Mouse (Mus musculus) urinary bladder, adult 18-20 months (tissue): ENCODE measurements at regions not wholly inside any gene's neighbourhood (a gene's known extent, or its start where the extent isn't known, plus 50 kb on each side); places are given as distances from the start of the nearest gene placed in this dataset.
"Not testable (repeated sequence)": the region's sequence is repeated elsewhere in the genome, so short reads cannot be mapped to it uniquely, and the experiment has no call there.

Experiments
- DNase-seq, 2 experiments: peaks; one replicate each; pipeline ENCODE4 v3.0.0; 2022; ENCODE audit warnings: low spot score in 2 of 2, mixed read lengths in 2 of 2

DNA sequence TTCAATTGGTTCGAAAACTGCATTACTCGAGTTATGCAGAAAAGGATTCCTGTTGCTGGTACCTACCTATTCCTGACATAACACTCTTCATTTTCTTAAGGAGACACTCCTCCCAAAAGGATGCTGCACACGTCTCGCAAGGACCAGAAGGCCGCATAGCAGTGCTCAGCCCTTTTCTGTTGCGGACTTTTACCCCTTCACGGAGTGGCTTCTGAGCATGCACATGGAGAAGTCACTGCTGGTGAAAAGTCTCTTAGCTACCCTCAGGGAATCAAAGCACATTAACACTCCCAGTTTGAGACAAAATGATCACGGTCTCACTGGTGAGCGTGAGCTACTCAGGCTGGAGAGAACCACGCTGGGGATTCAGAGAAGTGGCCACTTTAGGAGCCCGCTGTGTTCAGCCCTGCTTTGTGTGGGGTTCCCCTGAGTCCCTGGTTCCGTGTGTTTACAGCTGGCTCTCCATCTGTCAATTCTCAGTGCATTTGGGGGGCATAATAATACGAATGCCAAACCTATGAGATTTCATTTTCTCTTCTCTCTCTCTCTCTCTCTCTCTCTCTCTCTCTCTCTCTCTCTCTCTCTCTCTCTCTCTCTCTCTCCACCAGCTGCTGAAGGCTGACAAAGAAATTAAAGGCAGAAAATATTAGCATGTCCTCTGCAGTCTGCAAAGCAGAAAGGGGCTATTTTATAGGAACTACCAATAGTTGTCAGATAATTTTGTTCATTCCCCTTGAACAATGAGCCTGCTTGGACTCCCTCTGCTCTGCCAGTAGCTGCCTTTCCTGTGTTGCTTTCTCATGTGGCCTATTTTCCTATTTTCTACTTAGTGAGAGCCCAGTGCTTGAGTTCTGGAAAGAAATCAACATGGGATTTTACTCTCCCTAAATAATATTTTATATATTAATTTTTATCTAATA, 160.7 kb downstream of the Basp1 start:
- no peak for DNase-seq

DNA sequence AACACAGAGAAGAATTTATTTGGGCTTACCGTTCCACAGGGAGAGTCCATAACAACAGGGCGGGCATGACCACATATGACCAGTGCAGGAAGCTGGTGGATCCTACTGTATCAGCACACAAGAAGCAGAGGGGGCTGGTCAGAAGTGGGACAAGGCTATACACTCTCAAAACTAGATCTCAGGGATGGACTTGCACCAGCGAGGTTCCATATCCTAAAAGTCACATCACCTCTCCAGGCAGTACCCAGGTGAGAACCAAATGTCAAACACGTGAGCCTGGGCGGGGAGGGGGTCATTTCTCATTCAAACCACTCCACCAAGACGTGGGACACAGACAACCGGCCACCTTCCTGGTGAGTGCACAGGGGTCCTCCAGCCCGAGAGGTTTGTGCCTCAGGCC, 167.9 kb downstream of the Basp1 start:
- DNase-seq: no peak

DNA sequence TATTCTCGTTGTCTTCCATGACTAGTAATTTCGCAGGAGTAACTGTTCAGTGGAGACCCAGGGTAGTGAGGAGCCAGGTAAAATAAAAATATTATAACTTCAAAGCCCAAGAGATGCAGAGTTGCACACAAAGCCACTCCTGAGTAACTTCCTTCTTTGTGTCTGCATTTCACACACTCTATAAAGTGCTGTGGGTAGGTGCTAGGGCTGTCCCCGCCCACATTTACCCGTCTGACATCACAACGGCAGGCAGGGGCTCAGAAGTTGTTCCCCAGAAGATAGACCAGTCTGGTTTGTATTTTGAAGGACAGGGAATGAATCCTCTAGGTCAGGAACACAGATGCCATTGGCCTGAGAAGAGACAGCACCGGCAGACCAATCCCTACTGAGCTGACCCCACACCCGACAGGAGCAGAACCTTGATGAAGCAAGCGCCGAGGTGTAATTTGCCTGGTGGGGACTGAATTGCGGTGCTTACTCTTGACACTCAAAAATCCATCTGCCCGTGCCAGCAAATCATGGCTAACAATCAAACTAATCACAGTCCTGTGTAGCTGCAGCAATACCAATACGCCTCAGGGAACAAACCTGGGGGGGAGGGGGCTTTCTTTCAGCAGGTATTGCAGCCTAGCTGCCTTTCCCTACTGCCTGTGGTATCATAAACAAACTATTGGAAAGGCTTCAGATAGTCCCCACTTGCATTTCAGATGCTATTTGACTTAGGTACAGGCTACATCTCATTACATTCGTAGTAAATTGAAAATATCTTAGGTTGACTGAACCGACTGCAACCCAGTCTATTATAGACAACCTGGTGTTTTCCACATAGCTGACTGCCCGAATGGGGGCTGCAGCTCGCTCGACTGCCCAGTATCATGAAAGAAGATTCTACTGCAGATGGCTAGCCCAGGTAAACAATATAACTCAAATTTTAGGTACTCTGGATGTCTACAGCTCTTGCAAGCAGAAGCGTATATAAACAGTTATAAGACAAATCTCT, 175.6 kb downstream of the Basp1 start:
- no peak for DNase-seq

DNA sequence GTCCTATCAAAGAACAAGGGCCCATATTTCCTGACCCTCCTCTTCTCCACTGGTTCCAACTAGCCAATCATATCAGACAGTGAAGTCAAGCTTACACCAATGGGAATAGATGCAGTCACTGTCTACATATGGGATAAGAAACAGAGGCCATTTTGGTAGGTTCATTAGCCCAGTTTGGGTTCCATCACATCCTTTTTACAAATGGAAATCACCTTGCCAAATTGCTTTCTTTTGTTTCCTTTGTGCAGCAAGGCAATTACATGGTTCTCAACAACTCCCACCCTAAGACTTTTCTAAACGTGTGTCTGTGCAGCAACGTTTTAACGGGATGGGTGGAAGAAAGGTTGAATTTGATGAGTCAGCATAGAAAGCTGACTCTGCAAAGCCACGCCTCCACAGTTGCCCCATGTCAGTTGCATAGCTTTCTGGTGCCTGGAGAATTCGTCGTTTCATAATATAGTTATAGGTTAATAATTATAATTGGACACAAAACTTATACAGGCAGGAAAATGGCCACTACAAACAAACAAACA, 177.3 kb downstream of the Basp1 start:
- no peak for DNase-seq

DNA sequence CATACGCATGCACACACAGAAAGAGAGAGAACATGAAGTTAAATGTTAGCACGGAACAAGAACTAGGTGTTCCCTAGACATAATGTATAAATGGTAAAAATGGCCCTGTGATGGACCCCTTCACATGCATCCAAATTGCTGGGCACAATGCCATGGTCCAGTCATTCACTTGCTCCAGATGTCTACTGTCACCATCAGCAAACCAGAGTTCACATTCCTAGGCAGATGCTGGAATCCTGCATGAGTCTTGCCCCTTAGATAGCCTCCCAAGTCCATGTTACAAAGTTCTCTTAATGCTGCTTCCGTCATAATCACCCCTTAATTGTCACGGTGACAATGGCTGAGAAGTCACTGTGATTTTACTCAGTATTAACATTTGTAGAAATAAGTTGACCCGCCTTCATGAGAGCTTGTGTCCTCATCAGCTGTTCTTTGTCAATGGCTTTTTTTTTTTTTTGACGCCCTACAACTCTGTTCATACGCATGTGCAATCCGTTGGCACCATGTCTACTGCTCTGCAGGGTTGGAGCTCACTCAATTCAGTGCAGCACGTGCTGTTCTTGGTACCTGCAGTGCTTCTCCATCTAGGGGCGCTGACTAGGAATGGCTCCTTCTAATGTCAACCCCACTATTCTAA, 179.4 kb downstream of the Basp1 start:
- no peak for DNase-seq

DNA sequence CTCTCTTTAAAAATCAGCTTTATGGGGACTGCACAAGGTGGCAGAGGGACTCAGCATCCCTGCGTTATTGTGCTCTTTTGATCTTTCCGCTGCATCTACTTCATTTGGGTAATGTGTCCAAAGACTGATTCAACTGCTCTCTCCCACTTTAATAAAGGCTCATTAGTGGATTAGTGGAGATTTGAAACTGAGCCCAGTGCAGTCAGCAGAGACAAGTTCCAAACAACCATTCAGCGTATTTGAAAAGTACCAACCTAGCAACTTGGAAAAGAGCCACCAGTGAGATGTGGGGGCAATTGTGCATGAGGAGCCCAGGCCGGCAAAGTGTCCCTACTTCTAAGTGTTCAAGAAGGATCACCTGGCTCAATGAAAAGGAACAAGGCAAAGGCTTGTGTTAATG, 183.4 kb downstream of the Basp1 start:
- DNase-seq: no peak

DNA sequence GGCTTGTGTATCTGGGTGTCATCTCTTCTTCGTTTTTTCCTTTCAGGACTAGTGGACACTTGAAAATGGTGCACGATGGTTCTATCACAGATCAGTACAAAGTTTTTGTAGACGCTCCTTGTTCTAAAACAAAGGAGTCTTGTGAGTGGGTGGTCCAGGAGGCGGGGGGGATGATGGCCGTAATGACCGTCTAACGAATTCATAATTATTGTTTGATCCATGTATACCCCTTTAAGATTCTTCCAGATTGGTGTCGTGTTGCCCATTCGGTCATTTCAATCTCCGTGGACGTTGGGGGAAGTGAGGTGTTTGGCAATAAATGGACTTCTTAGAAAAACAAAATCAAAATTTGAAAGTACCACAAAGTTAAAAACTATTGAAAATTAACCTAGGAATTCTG, 183.8 kb downstream of the Basp1 start:
- no peak for DNase-seq

DNA sequence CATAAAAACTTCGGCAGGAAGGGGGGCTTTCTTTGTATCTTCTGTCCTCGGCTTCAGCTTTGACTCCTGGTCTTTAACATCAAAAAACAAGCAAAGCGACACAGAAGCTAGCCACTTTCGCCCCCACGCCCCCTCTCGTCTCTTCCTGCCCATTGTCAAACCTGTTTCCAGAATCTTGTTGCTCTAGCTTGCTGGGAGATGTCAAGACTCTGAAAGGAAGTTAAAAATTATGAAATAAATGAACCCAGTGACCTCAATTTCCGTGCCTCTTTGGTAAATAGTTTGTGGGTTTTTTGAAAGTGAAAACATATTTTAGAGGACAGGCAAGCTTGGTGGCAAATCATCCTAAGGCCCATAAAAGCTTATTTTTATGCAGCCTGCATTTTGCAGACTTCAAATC, 186.1 kb downstream of the Basp1 start:
- DNase-seq: no peak

DNA sequence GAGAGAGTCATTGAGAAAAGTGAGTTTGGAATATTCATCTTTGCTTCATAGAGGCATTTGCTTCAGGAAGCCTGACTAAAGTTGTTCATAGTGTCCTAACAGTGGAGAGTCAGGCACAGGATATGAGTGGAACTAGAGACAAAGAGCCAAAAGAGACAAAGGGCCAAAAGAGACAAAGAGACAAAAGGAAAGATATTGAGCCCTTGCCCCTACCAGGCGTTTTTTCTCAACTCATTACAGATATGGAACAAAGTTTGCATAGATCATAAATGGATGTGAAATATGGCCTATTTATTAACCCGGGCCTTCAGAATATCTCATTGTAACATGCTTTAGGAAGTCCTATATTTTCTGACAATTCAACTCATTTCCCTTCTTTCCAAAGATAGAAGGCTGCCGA, 187.6 kb downstream of the Basp1 start:
- no peak for DNase-seq

DNA sequence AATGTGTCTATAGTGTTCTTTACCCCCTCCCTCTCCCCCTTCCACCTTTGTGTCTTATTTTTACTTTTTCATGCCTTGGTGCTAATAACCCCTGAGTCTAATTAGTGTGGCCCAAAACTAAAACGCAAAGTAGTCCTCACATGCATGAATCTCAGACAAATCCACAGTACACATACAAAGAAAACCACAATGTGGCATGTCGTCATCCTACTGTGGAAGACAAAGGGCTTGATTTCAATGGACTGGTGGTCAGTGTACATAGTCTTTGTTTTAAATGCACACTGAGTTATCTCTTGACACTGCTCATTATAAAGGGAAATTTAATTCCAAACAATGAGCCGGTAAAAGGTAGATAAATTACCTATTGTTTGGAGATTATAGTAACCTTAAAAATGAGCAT, 188.1 kb downstream of the Basp1 start:
- no peak for DNase-seq

DNA sequence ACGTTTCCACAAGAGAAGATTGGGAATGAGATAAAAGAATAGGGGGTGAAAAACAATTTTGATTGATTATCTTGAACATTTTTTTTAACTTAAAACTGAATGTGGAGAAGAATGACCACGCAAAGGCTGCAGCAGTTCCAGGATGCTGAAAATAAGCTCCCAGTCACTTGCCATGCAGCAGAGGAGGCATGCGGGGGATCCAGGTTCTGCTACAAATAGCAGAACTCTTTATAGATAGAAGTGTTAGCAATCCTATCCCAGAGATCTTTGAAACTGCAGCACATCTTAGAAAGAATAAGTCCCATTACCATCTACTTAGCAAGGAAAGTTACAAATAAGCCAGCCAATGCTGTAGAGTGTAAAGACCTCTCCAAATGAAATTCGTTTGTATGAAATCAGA, 191.8 kb downstream of the Basp1 start:
- no peak for DNase-seq

DNA sequence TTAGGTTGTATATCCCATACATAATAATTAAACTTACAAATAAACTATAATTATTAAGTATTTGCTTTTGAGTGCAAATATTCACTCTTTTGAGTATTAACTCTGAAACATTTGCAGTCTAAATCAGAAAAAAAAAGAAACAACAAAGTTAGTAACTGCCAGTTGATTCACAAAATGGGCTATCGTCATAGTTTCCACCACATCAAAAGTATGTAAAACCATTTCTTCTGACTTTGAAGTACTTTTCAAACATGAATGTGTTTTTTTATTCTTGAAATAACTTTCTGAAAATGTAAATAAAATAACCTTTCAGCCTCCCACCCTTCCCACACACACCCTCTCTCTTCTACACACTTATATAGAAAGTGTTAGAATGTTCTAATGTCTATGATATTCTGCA, 197.2 kb downstream of the Basp1 start:
- no peak for DNase-seq

DNA sequence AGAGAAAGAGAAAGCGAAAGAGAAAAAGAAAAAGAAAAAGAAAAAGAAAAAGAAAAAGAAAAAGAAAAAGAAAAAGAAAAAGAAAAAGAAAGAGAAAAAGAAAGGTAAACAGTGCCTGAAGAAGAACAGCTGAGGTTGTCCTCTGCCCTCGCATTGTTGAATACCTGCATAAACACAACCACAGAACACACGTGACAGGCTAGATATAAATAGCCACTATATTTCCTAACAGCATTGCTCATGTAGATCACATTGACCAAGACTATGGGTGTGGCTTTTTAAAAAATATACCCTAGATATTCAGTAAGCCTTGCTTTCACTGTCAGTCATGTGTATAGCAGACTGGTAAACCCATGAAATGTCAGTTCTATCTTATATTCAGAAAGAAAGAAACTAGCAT, 211.5 kb downstream of the Basp1 start:
- no peak for DNase-seq

DNA sequence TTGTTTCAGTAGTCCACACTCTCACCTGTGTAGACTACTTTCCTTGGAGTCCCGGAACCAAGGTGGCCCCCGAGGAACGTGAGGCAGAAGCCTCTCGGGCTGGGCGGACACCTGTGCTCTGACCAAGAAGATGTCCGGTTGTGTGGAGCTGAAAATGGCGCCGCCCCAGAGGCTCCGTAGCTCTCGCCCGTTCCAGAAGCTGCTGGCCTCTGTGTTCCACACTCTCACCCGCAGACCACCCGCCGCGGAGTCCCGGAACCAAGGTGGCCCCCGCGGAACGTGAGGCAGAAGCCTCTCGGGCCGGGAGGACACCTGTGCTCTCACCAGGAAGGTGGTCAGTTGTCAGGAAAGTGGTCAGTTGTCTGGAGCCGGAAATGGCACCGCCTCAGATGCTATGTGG, 213.3 kb downstream of the Basp1 start:
- not testable (repeated sequence) for DNase-seq

DNA sequence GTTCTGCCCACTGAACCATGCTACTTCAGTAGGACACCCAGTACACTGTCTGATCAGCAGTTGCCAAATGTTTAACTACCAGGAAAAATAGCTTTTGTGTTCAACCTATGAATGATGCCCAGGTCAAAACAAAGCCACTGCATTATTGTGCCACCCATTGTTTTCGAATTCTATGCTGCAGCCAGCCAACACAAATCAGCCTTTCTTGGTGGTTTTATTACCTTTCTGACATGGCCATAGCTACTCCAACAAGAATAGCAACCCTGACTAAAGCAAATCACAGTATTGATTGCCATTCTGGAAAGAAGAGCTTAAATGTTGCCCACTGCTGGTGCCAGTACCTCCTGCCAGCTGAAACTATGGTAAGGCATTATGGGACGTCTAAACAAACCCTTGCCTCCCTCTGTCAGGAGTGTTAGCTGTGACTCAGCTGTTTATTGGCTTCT, 225.7 kb downstream of the Basp1 start:
- DNase-seq: no peak

DNA sequence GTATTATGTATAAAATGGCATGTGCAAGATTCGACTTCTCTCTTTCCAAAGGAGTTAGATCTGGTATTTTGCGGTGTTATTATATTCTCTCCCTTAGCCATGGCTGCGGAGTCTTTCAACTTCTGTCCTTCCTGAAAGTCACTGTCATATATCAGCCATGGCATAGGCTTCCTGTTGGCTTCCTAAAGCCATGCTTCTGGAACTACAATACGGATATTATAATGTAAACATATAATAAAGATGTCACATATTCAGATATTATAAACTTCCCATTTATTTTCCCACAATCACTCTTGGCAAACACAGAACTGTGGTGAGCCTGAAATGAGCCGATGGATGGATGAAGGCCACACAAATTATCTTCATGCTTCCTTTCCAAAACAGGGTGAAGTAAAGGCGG, 240.8 kb downstream of the Basp1 start:
- DNase-seq: no peak

DNA sequence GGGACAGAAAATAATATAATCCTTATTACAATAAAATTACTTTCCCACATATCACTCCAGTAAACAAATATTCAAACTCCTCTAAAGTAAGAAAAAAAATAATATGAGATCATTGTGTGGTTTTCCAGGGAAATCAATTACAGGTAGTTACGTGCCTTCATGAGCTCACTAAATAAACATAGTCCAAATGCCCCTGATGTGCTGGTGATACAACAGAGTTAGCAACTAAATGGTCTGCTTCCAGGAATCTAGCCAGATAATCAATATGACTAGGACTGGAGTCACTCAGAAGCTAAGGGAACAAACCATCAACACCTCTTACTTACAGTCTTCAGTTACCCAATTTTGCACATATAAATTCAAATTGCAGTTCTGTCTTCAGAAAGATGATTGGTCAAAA, 267.2 kb downstream of the Basp1 start:
- no peak for DNase-seq

DNA sequence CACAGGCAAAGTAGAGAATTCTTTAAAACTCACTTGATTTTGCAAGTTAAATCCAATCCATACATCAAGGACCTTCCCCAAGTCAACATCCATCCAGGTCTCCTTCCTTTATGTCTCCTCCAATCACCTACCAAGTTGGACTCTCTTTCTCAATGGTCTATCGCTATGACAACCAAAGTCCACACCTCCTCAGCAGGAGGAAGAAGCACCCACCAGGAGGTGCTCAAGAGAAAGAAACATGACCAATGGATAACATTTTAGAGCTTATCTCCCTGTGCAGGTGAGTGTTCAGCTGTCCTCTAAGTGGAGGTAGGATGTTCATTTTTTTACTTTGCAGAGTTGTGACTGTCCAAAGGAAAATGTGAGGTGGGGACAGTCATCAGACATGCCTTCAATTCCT, 269.3 kb downstream of the Basp1 start:
- peak in 1 of 2 experiments; percentile 8 for DNase-seq

DNA sequence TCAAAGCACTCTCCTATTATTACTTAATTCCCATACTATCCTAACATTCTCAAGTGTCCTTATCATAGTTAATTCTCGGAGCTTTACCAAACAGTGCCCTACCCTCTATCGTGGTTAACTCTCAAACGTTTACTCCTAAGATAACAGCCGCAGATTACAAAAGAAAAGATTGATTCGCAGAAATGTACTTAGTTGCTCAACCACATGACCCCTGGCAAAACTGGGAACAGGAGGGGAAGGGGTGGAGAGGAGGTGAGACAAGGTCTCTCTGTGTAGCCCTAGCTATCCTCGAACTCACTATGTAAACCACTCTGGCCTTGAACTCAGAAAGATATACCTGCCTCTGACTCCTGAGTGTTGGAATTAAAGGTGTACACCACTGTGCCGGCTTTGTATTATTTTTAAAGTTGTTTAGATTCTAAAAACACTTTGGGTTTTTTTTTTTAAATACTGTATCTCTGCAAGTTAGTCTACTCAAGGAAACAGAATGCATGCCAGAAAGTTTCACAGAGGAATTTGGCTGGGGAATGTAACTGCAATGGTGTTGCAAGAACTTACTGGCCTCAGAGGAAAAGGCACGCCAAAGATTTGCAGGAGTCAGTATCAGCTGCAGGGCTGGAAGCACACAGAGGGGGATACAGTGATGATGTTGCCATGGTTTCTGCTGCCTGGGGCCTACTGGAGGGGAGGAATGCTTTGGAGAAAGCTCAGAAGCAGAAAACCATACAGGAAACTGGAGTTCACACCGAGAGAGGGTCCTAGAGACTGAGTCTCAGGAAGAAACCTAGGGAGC, 273.0 kb downstream of the Basp1 start:
- DNase-seq: no peak

DNA sequence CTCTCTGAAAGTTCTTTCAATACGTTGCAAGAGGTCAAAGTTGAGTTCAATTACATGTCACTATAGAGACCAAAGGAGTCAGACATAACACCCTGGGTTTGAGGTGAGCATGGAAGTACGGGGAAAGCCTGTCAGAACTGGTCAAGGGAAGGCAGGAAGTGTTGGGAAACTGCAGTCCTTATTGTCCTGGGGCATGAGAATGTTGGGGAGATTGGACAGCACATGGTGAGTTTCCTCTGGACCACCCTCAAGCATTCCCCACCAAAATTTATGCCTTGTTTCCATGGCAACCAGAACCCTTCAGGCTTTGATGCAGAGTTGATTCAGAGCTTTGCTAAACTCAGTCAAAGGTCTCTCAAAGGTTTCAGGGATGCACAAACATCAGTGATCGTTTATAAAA, 276.5 kb downstream of the Basp1 start:
- DNase-seq: no peak
